Mouse (Mus musculus) kidney, adult 2 months (tissue): ENCODE results near the gene Mnd1.

Source experiments
- CTCF ChIP-seq: fragments of 200-500 bp; conservative IDR thresholded peaks from 2 replicates; pipeline ENCODE4 v1.5.1; 2011; ENCODE audit warnings: low read depth, mild to moderate bottlenecking, control low read depth, low read length, moderate library complexity, mixed read lengths; ENCODE audit not compliant: insufficient read depth, insufficient read length
- POLR2A ChIP-seq: fragments of 200-500 bp; IDR thresholded peaks from one replicate; pipeline ENCODE4 v1.6.1; 2011; ENCODE audit warnings: low read depth, low read length, control low read depth

DNA sequence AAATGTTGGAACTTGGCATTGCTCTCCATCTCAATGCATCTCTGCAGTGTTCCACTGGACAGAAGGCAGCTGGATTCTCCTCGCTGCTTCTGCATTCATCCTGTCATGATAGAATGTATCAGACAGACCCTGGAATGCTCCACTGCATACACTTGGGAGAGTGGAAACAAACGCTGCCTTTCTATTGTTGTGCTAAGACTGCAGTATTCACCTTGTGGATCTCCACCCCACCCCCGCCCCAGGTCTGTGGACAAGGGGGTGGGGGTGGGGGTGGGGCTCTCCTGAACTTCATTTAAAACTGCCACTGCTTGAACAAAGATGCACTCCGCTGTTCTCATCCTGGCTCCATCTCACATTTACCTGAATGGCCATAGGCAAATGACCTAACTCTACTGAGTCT, 38.3 kb upstream of the Mnd1 start:
- no peak for TF ChIP-seq CTCF
- no peak for TF ChIP-seq POLR2A
